Mouse (Mus musculus): ENCODE measurements around the gene Gm32742. TPM values are rescaled to one million over a fixed set of nuclear protein-coding genes. Genes with fewer than 3 reads are reported as not detected.

The Gm32742 gene
- under 0.01 TPM in 2 replicates for total RNA-seq (2012; rRNA removed)

DNA sequence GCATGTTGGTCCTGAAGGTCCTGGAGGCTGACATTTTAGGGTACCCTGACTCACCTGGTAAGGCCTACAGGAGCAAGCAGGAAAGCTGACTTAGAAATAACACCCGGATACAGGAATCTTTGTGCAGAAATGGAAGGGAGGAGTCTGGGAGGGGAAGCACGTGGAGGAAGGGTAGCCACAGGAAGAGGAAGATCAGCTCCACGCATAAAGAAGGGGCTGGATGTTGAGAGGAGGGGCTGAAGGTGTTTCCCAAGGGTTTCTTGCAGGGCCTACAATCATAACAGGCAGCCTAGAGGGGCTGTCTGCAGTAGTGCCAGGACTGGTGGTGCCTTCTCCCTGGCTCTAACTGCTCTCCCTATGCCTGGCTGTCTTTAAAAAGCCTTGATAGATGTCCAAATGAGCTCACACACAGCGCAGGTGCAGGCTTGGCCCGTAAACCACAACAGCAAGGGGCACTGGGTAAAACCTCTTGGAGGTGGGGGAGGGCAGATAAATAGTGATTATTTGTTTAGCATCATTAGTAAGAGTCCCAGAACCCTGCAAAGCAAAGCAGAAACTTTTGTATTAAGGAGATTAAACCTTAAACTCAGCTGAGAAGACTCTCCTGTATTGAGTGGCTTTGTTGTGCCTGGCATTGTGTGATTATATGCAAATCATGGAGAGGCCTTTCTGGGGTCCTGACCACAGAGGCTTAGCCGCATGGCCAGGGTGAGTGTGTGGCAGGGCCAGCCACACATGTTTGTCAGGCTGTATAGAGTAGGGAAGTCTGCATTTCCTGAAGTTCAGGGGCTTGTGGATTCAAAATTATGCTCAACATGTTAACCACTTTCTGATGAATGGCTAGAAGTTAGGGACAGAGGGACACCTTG is at the start of gene Gm32742:
Gm32742 (minus strand) TSS at position 206 of the 869 bp plus-strand sequence.
- H3K9me3 ChIP-seq (ENCODE audit: control insufficient read depth, insufficient read depth, low read depth, low read length): no peaks in the 10 kb centered on the region
- H3K27ac ChIP-seq (ENCODE audit: insufficient read depth, low read depth, low read length, poor library complexity, severe bottlenecking): no peak within 1 kb of the TSS
- H3K9ac ChIP-seq (ENCODE audit: insufficient read depth, low read depth, low read length, poor library complexity, severe bottlenecking): no peak within 1 kb of the TSS
- TF ChIP-seq ZC3H11A (IDR thresholded peaks at IDR 0.05; ENCODE audit: borderline replicate concordance, low read depth, low read length) (no peak), CHD2 (IDR thresholded peaks at IDR 0.05; ENCODE audit: low read depth, low read length) (no peak), HCFC1 (IDR thresholded peaks at IDR 0.05; ENCODE audit: borderline replicate concordance, insufficient read depth, low read length) (no peak), ZNF384 (IDR thresholded peaks at IDR 0.05; ENCODE audit: low read depth, low read length) (no peak), MAFK (IDR thresholded peaks at IDR 0.05; ENCODE audit: insufficient read depth, low read depth, low read length) (no peak)
- no peak within 1 kb of the TSS for H3K4me3 ChIP-seq (ENCODE audit: insufficient read depth in 1 of 2, low read depth in 1 of 2, low read length in 2 of 2, poor library complexity in 1 of 2, severe bottlenecking in 1 of 2)
- H3K36me3 ChIP-seq (ENCODE audit: control insufficient read depth, insufficient read depth, low read length, poor library complexity, severe bottlenecking): no peaks in the 10 kb centered on the region
- in situ Hi-C loops (cut with MboI; ENCODE audit: low sequenced_read_pairs in 2 of 2, unreplicated experiment in 2 of 2): no loop called here
- DNase-seq (ENCODE audit: low read depth, low spot score): no peak
- H3K4me1 ChIP-seq (ENCODE audit: control insufficient read depth in 2 of 2, insufficient read depth in 2 of 2, low read length in 2 of 2, poor library complexity in 1 of 2): no peaks in the 10 kb centered on the region

GRCm38 (mm10) chr9:51213729-51214237 is 48.5 kb upstream of the Gm32742 start:
- no peak overlapping the region for H3K27ac ChIP-seq (ENCODE audit: insufficient read depth, low read depth, low read length, poor library complexity, severe bottlenecking)
- no peak overlapping the region for H3K9ac ChIP-seq (ENCODE audit: insufficient read depth, low read depth, low read length, poor library complexity, severe bottlenecking)
- H3K9me3 ChIP-seq (ENCODE audit: control insufficient read depth, insufficient read depth, low read depth, low read length): no peaks in the 10 kb centered on the region
- H3K4me1 ChIP-seq (ENCODE audit: control insufficient read depth in 2 of 2, insufficient read depth in 2 of 2, low read length in 2 of 2, poor library complexity in 1 of 2): no peaks in the 10 kb centered on the region
- H3K36me3 ChIP-seq (ENCODE audit: control insufficient read depth, insufficient read depth, low read length, poor library complexity, severe bottlenecking): no peaks in the 10 kb centered on the region
- TF ChIP-seq ZNF384 (IDR thresholded peaks at IDR 0.05; ENCODE audit: low read depth, low read length): no peak
- TF ChIP-seq ZC3H11A (IDR thresholded peaks at IDR 0.05; ENCODE audit: borderline replicate concordance, low read depth, low read length): no peak
- no peak for TF ChIP-seq MAFK (IDR thresholded peaks at IDR 0.05; ENCODE audit: insufficient read depth, low read depth, low read length)
- TF ChIP-seq CHD2 (IDR thresholded peaks at IDR 0.05; ENCODE audit: low read depth, low read length): no peak
- TF ChIP-seq HCFC1 (IDR thresholded peaks at IDR 0.05; ENCODE audit: borderline replicate concordance, insufficient read depth, low read length): no peak
- H3K4me3 ChIP-seq (ENCODE audit: insufficient read depth in 1 of 2, low read depth in 1 of 2, low read length in 2 of 2, poor library complexity in 1 of 2, severe bottlenecking in 1 of 2): no peak overlapping the region
- DNase-seq (ENCODE audit: low read depth, low spot score): no peak
- in situ Hi-C loops (cut with MboI; ENCODE audit: low sequenced_read_pairs in 2 of 2, unreplicated experiment in 2 of 2): no loop called here

GRCm38 (mm10) chr9:51213023-51213728 is 47.9 kb upstream of the Gm32742 start, which contains the start of gene Pou2af1:
TSS of gene Pou2af1 (plus strand) at chr9:51213708.
- in situ Hi-C loops (cut with MboI; ENCODE audit: low sequenced_read_pairs in 2 of 2, unreplicated experiment in 2 of 2): no loop called here
- no peak for TF ChIP-seq ZNF384 (IDR thresholded peaks at IDR 0.05; ENCODE audit: low read depth, low read length)
- Histone ChIP-seq H3K4me1 (ENCODE audit: control insufficient read depth in 2 of 2, insufficient read depth in 2 of 2, low read length in 2 of 2, poor library complexity in 1 of 2) (no peaks in the 10 kb centered on the region), H3K27ac (ENCODE audit: insufficient read depth, low read depth, low read length, poor library complexity, severe bottlenecking) (no peak within 1 kb of the TSS), H3K9ac (ENCODE audit: insufficient read depth, low read depth, low read length, poor library complexity, severe bottlenecking) (no peak within 1 kb of the TSS), H3K9me3 (ENCODE audit: control insufficient read depth, insufficient read depth, low read depth, low read length) (no peaks in the 10 kb centered on the region), H3K4me3 (ENCODE audit: insufficient read depth in 1 of 2, low read depth in 1 of 2, low read length in 2 of 2, poor library complexity in 1 of 2, severe bottlenecking in 1 of 2) (no peak within 1 kb of the TSS), H3K36me3 (ENCODE audit: control insufficient read depth, insufficient read depth, low read length, poor library complexity, severe bottlenecking) (no peaks in the 10 kb centered on the region)
- DNase-seq (ENCODE audit: low read depth, low spot score): no peak

DNA sequence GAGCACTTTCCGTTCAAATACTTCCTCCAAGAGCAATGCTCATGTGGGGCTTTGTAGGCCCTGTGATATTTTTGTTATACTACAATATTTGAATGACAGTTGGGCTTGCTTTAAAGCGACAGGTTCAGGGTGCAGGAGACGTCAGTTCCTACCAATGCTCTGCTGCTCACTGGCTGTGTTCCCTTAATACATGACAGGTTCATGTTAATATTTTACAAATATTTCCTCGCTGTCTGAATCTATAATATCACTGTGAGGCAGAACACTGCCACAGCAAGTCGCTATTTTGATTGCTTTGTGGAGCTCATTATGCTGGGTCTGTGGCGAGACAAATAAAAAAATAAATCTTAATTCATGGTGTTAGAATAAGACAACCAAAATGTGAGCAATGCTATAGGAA is 45.9 kb upstream of the Gm32742 start:
- Histone ChIP-seq H3K27ac (ENCODE audit: insufficient read depth, low read depth, low read length, poor library complexity, severe bottlenecking) (no peak overlapping the region), H3K4me1 (ENCODE audit: control insufficient read depth in 2 of 2, insufficient read depth in 2 of 2, low read length in 2 of 2, poor library complexity in 1 of 2) (no peaks in the 10 kb centered on the region), H3K36me3 (ENCODE audit: control insufficient read depth, insufficient read depth, low read length, poor library complexity, severe bottlenecking) (no peaks in the 10 kb centered on the region), H3K9ac (ENCODE audit: insufficient read depth, low read depth, low read length, poor library complexity, severe bottlenecking) (no peak overlapping the region), H3K9me3 (ENCODE audit: control insufficient read depth, insufficient read depth, low read depth, low read length) (no peaks in the 10 kb centered on the region), H3K4me3 (ENCODE audit: insufficient read depth in 1 of 2, low read depth in 1 of 2, low read length in 2 of 2, poor library complexity in 1 of 2, severe bottlenecking in 1 of 2) (no peak overlapping the region)
- no peak for TF ChIP-seq ZC3H11A (IDR thresholded peaks at IDR 0.05; ENCODE audit: borderline replicate concordance, low read depth, low read length)
- no peak for TF ChIP-seq ZNF384 (IDR thresholded peaks at IDR 0.05; ENCODE audit: low read depth, low read length)
- no peak for TF ChIP-seq CHD2 (IDR thresholded peaks at IDR 0.05; ENCODE audit: low read depth, low read length)
- TF ChIP-seq MAFK (IDR thresholded peaks at IDR 0.05; ENCODE audit: insufficient read depth, low read depth, low read length): no peak
- TF ChIP-seq HCFC1 (IDR thresholded peaks at IDR 0.05; ENCODE audit: borderline replicate concordance, insufficient read depth, low read length): no peak
- no peak for DNase-seq (ENCODE audit: low read depth, low spot score)
- in situ Hi-C loops (cut with MboI; ENCODE audit: low sequenced_read_pairs in 2 of 2, unreplicated experiment in 2 of 2): no loop called here

Measured in ES-E14 (cell line).